Mouse (Mus musculus): ENCODE data around the gene Fam19a4.

The Fam19a4 gene

DNA sequence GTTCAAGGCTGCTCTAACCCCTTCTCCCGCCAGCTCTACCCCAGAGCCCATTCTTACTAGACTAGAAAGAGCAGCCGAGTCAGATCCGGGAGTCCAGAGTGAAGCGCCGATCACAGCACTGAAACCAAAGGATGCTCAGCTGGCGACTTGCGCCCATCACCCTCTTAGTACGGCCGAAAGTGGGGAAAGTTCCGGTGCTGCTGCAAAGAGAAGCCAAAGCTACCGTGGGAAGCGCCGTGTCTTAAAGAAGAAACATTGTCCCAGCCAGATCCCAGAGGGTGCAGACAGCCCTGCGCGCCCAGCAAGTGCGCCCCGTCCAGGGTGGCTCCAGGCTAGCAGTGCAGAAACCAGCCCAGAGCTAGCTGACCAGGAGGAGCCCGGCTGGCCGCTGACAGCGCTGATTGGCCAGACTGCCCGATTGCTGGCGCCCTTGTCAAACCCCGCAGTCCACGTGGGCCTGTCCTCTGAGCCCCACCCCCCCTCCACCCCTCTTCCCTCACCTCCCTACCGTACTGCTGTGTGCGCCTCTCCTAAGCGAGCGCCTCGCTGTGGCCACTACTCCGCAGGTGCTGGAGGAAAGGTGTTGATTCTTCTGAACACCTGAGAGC, at the start of gene Fam19a4:
TSS of gene Fam19a4 (minus strand) at position 340 of the 608 bp plus-strand sequence.
- DNase-seq (ENCODE audit: low spot score), result no peak

DNA sequence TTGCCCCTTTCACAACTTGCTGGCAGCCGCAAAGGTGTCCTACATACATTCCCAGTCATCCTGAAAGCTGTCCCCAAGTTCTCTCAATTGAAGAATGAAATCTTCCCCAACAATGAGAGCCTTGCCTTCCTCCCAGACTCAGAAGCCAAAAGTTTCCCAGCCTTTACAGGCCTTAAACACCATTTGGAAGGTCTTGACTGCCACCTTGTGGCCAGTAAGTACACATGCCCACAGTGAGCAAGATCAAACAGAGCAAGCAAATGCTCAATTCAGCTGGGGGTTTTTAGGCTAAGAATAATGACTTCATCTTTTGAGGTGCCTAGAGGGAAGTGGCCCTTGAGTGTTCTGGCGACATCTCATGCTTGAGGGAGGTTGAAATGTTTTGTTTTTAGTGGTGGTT, 46.6 kb upstream of the Fam19a4 start:
- DNase-seq (ENCODE audit: low spot score), result peak; percentile 5

DNA sequence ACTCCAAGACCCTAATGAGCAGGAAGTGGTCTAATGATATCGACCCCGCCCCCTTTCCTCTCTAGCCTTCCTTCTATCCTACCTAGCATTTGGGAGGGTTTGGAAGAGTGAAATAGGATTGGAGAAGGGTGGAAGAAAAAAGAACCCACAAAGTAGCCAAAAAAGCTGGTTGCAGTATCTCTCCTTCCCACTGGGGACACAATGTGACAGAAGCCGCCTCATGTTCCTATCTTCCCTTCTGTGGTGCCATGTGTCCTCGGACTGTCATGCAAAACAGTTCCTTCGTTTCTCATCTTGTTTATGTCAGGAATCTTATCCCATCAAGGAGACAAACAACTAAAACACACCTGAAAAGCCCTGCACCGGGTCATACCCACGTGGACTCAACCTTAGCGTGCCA, 45.9 kb upstream of the Fam19a4 start:
- DNase-seq (ENCODE audit: low spot score), result no peak

DNA sequence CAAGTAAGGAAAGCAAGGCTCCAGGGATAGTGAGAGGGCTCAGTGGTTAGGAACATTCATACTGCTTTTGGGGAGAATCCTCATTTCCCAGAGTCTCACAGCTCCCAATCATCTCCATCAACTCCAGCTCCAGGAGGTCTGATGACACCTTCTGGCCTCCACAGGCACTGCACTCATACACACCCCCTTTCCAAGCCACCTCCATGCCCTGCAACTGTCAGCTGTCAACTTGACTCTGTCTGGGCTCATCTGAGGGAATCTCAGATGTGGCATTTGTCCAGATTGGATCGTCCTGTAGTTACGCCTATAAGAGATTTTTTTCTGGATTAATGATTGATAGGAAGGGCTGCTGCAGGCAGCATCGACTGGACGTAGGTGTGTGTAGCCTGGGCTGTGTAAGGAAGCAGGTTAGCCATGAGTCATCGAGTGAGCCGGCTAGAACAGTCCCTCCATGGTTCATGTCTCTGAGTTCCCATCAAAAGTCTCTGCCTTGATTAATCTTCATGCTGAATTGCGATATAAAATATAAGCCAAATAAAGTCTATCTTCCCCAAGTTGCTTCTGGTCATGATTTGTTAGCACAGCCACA, 44.1 kb upstream of the Fam19a4 start:
- no peak for DNase-seq (ENCODE audit: low spot score)

DNA sequence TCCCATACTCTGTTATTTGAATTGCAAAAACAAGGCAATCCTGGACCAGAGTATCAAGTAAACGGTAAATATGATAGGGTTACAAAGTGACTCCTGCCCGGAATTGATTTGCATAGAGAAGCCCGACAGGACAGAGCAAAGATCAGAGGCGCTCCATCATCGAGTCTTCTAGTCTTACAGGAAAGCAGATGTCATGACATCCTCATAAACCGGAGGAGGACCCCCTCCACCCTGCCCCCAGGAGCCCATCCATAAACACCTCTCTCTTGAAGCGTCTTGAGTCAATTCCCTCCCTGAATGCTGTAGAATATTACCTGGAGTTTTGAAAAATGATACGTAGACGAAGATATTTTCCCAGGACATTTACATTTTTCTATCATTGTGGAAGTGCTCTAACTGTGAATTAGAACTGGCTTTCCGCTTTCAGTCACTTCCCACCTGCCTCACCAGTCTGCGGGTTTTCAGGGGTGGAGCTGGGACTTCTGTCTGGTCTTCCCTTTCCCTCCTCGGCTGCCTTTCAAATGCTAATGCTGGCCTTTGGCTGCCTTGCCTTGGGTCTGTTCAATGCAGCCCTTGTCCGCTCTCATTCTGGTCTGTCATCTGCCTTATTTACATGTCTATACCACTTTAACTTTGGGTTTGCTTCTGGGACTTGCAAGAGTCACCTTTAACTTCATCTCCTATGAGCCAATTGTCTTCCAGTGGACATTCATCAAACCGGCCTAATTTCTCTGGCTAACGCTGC, 41.9 kb upstream of the Fam19a4 start:
- no peak for DNase-seq (ENCODE audit: low spot score)

DNA sequence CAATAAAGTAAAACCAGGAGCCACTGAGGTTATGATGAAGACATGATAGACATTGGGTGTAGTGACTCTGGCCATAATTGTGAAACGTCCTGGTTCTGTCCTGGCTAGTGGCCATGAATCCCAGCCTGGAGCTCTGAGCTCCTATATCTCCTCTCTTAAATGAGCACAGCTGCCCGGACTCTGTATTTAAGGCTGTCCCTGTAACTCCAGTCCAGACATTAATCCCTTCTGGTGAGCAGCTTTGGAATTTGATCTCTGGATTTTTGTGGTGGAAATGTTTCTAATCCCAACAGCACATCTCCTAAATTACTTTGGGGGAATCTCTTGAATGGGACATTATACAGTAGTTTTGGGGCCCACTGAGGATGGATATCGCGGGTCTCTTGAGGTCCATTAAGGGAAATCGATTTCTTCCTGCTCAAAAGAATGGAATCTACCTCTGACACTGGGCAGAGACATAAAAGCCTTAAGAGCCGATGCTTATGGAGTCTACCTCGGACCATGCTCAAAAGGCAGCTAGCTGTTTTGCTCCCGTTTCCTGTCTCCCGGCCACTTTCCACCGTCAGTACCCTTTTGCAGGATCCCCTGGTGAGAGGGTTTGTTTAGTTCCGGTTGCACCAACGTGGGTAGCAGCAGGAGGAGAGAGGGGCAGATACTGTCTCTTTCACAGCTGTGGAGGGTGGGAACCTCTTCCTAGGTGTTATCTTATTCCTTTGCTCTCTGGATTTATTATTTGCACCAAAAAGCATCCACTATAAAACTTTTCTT, 41.2 kb upstream of the Fam19a4 start:
- DNase-seq (ENCODE audit: low spot score), result no peak

DNA sequence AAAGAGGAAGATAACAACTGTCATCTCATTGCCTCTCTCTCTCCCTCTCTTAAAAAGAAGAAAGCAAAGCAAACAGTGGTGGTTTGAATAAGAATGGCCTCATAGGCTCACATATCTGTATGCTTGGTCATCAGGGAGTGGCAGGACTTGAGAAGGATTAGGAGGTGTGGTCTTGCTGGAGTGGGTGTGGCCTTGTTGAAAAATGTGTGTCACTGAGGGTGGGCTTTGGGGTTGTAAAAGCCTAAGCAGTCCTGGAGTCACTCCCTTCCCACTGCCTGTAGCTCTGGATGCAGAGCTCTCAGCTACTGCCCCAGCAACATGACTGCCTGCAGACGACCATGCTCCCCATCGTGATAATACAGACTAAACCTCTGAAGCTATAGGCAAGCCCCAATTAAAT, 22.1 kb upstream of the Fam19a4 start:
- no peak for DNase-seq (ENCODE audit: low spot score)

DNA sequence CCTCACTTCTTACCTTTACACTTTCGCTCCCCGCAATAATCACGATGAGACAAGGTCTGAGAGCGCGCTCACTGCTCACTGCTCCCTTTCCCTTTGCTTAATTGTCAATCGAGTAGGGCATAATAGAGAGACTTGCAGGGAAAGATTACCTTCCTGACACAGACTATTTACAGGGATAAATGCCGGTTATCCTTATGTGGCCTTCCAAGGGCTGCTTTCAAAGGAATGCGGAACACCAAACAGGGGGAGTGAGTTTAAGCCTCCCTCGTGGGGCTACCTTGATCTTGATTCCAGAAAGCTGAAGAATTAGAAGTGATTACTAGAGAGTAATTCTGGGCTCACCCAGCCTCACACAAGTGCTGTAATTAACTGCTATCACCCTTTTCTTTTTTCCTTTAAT, 19.8 kb upstream of the Fam19a4 start:
- DNase-seq (ENCODE audit: low spot score), result no peak

DNA sequence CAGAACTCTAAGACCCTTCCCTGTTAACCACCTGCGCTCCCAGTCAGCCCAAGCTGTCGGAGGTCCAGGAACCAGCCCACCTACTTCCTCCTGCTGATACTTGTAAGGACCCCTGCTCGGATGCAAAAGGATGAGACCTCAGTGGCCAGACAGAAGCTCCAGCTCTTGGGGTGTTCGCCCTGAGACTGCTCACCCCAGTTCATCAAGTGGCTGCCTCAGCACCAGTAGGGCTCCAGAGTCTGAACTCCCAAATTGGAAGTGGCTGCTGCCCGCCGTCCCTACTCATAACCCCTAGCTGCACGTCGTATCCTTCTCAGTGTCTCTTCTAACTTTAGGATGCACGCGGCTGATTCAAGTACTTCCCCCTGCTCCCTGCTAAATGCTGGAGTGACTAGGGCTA, 614 bp downstream of the Fam19a4 start:
- DNase-seq (ENCODE audit: low spot score), result no peak

DNA sequence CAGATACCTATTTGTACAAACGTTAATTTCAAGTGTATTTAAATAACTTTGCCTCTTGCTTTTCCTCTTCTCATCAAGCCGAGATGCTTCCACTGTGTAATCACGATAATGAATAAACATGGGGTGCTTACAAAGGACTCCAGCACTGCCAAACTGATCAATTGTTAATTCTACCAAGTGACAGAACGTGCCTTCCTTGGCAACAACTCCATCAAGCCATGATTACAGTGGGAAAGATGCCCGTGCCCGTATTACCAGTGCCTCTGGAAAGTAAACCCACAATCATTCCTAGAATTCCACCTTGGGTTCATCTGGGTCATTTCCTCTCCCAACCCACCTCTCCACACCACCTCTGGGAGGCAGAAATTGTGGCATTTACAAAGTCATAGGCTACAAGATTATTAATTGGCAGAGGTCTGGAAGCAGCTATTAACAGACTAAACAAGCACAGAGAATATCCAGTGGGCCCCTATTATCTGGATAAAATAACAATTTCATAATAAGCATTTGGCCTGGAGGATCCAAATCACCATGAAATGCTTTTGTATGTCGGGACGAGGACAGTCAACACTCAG, 7.9 kb downstream of the Fam19a4 start:
- DNase-seq (ENCODE audit: low spot score), result no peak

DNA sequence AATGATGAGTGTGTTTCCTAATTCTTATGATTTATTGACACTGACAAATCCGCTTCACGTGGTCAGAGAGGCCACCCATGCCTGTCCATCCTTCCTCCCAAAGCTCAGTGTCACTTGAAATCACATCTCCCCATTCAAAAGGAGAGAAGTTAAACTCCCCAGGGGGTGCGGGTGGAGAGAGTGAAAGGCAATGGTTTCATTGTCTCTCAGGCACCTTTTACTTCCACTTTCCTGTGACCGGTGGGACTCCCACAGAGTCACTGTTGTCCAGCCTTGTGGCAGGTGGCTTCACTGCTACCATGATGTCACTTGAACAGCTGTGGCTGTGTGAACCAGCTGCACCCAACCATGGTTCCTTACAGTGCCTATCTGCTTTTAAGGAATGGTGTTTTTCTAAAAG, 11.8 kb downstream of the Fam19a4 start:
- DNase-seq (ENCODE audit: low spot score), result no peak

DNA sequence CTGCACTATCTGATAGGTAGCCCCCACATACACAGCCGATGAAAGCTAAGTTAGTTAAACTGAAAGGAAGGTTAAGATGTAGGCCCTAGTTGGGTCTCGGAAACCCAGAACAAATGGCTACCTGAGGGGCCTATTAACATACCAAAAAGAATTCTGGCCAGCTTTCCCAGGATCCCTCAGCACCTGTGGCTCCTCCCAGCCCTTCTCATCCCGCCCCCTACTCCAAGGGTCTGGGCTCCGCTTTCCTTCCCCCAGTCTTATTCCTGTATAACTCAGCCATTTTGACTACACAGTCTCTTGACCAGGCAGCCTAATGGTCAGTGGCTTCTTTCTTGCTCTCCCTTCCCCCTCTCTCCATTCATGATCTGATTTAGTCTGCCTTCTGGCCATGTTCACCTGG, 13.7 kb downstream of the Fam19a4 start:
- no peak for DNase-seq (ENCODE audit: low spot score)

DNA sequence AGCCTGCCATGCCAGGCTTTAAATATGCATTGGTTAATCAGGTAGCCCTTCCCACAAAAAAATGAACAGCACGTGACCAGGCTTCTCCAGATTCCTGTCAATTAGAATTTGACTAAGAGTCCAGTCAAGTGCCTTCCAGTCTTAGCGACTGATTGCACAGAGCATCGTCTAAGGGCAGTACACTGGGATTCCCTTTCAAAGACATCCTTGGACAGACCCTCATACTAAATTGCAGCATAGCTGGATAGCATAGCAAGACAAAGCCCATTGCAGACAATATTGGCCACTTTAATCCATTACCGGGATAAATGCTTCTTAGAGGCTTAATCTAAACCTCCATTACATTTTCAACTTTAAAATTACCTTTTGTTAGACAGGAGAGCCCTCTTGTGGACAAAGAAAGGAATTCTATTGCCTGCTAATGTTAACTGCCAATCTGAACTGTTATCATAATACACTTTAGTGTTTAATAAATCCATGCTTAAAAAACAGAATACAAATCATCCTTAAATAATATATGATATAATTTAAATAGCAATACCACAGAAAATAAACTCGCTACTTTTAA, 33.0 kb downstream of the Fam19a4 start:
- DNase-seq (ENCODE audit: low spot score), result no peak

DNA sequence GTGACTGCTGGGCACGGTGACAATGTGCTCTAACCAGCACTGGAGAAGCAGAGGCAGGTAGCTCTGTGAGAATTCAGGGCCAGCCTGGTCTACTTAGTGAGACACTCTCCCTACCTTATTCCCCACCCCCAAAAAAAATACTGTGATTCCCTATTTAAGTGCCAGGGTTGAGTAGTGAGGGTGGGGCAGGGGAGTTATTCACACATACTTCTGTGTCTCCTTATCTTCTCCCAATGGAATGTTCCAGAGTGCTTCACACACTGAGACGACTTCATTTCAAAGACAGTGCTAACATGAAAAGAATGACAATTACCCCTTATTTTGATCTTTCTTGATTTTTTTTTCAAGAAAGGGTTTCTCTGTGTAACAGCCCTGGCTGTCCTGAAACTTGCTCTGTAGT, 40.9 kb downstream of the Fam19a4 start:
- DNase-seq (ENCODE audit: low spot score), result no peak

DNA sequence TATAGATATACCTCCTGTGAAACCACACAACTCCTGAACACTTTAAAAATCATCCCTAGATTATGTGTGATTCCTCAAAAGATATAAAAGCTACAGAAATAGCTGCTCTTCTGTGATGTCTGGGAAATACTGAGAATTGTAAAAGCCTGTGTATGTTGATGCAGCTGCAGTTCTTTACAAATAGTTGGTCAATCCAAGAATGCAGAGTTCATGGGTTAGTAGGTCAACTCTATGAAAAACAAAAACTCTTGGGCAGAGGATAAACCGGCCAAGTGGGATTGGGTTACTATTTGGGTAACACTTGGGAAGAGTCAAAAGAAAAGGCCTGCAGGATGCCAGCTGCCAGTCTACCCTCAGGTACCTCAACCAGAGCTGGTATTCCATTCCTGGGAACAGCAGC, 43.5 kb downstream of the Fam19a4 start:
- DNase-seq (ENCODE audit: low spot score), result no peak

DNA sequence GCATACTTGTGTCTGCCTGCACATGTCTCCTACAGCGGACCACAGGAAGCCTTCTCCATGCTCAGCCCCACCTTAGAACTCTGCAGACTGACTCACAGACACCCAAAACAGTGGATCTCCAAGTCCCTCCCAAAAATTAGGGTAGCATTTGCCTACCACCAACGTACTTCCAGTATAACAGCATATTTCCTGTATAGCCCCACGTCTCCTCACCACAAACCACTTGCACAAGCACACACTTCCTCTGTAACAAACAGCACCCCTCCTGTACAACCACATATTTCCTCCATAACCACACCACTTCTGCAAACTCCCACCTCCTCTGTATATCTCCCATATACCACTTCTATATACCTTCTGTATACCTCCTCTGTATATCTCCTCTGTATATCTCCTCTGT, 44.2 kb downstream of the Fam19a4 start:
- DNase-seq (ENCODE audit: low spot score), result peak; percentile 48

DNA sequence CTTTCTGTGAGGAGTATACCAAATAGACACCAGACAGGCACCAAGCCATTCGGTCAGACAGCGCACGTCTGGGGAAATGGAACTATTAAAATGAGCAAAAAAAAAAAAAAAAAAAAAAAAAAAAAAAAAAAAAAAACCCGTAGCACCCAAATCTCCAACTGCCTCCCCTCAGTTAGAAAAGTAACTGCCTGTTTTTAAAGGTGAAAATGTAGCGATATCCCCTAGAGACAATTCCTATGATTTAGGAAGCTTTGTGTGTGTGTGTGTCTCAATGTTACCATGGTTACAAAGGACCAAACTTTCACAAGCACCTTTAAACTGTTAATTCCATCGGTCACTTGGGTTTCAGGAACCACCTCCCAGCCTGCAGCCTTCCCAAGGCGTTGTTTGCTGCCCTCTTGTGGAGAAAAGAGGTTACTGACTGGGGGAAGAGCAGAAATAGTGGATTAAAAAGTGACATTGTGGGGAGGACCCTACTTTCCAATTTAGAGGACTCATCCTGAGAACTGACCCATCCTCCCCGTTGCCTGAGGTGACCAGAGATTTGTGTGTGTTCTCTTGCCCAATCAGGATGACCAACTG, 53.6 kb downstream of the Fam19a4 start:
- DNase-seq (ENCODE audit: low spot score), result peak; percentile 4

DNA sequence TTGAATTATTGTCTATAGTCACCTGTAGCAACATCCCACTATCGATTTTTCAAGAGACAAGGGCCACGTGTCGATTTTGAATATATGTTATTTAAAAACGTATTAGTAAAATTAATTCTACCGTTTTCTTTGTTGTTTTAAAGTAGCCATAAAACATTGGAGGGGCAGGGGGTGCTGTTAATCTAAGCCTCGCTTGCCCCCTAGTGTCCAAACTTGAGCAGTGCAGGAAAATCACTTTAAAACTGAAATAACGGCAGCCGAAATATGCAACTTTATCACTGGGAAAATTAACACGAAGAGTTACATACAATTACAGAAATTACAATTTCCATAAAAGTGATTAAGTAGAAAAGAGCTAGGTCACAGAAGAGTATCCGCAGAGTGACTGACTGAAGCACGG, 55.2 kb downstream of the Fam19a4 start:
- peak; percentile 1 for DNase-seq (ENCODE audit: low spot score)

DNA sequence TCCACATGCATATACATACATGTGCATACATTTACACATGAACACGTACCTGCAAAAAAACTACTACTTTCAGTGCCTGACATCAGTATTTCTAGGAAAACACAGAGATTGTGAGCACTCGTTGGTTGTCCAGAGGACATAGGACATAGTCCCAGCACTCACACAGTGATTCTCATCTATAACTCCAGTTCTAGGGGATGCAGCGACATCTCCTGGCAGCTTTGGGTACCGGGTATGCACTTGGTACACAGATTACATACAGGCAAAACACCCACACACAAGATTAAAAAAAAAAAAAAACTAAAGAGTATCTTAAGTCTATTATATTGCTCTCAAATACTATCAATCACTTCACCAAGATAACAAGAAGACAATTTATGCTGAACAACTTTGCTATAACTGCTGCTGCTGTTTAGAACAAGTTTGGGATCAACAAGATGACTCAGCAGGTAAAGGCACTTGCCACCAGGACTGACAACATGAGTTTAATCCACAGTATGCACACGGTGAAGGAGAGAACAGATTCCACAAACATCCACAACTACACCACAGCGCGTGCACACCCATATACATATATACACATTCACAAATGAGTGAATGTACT, 64.6 kb downstream of the Fam19a4 start:
- no peak for DNase-seq (ENCODE audit: low spot score)

DNA sequence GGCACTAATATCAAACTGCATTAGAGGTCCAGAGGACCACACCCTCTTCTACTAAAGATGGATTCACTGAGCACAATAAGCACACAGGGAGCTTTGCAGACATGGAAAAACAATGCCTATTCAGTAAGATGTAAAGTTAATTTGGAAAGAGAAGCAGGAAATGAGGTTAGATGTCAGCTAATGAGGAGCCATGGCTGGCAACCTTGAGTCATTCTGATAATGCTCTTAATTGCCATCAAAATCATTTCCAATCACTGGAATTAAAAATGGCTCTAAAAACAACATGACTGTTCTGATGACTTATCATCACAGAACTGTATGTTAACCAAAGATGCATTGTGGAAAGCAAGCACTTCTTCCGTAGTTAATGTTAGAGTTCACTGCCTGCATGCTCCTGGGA, 68.5 kb downstream of the Fam19a4 start:
- no peak for DNase-seq (ENCODE audit: low spot score)

DNA sequence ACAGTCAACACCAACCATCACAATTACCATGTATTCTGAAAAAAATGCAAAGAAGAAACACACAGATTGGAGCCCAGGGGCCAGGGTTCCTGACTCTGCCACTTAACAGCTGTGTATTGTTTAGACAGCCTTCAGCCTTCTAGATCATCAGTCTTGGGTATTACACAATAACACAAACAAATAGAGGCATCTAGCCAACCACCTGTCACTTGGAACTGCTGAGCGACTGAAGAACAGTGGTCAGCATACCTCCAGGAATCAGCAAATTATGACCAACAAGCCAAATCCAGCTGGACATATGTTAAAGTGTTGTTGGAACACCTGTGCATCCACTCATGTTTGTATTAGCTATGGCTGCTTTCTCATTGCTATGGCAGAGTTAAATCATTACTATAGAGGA, 82.7 kb downstream of the Fam19a4 start:
- no peak for DNase-seq (ENCODE audit: low spot score)
